Mouse (Mus musculus) kidney, adult 2 months (tissue): ENCODE measurements at regions not wholly inside any gene's neighbourhood (a gene's known extent, or its start where the extent isn't known, plus 50 kb on each side); places are given as distances from the start of the nearest gene placed in this dataset.

Experiments
- CTCF ChIP-seq: fragments of 200-500 bp; conservative IDR thresholded peaks from 2 replicates; pipeline ENCODE4 v1.5.1; 2011; ENCODE audit warnings: low read depth, mild to moderate bottlenecking, control low read depth, low read length, moderate library complexity, mixed read lengths; ENCODE audit not compliant: insufficient read depth, insufficient read length
- POLR2A ChIP-seq: fragments of 200-500 bp; IDR thresholded peaks from one replicate; pipeline ENCODE4 v1.6.1; 2011; ENCODE audit warnings: low read depth, low read length, control low read depth

- TF ChIP-seq CTCF (no peak), POLR2A (no peak)
These were observed 179.2 kb upstream of the Pabpc6 start for GRCm38 (mm10) chr17:9848559-9849357.
